ENCODE assay signal across 8 mouse cellular contexts in the genomic region with DNA sequence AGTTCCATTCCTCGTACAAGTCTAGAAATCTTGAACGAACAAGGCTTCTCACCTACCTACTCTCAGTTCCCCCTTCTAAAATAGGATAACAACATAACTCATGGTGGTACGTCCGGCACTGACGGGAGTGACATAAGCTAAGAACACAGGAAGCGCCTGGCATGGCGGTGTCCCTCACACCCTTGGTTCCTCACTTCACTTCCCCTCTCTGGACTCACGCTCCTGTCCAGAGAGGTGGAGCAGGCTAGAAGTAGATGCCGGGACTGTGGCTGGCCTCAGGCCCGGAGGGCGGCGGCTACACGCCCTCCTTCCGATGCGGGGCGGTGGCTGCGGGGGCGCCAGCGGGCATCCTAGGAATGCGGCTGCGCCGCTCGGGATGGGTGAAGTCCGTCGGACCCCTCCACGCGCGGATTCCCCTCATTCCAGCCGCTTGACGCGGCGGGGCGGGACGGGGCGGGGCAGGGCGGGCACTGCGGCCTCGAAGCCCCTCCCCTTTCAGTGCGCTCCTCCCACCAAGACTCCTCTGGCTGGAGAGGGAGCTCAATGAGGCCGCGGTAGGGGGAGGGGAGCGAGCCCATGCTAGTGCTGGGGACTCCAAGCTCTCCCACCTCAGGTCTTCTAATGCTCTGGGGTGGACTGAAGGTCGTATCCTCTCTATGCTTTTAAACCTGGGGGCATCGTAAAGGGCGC. TPM values are rescaled to one million over a fixed set of nuclear protein-coding genes. Genes with fewer than 3 reads are reported as not detected.
DNase-seq lines count a peak whose midpoint lies in the region; ATAC-seq and TF ChIP-seq lines count a peak whose summit lies in the region.

No protein-coding gene starts in this region.

- no peaks in the 10 kb centered on the region for H3K9me3 ChIP-seq in CH12.LX (replicated peaks; ENCODE audit: low read length)
- no peaks in the 10 kb centered on the region for H3K9me3 ChIP-seq in embryonic facial prominence, embryonic 14.5 days (ENCODE audit: control insufficient read depth, low read length)
- no peaks in the 10 kb centered on the region for H3K9me3 ChIP-seq in heart, embryonic 14.5 days (ENCODE audit: control insufficient read depth, low read length)
- no peaks in the 10 kb centered on the region for H3K9me3 ChIP-seq in lung, postnatal 0 days (ENCODE audit: low read length)

- ATAC-seq in embryonic facial prominence, embryonic 14.5 days (ENCODE audit: low read depth), result peak; percentile 61
- peak; percentile 60 for ATAC-seq in heart, embryonic 14.5 days (ENCODE audit: insufficient number of reproducible peaks, insufficient read depth, low FRiP score, low read depth)
- ATAC-seq in lung, postnatal 0 days, result peak; percentile 71

- H3K36me3 ChIP-seq in CH12.LX (replicated peaks in 1 of 2; ENCODE audit: control insufficient read depth in 1 of 2, insufficient read depth in 1 of 2, low read length in 1 of 2), result peaks cover 16 to 24% of the 10 kb centered on the region in 2 experiments
- peaks cover 12% of the 10 kb centered on the region; the same call in 1 of the 2 replicates for H3K36me3 ChIP-seq in embryonic facial prominence, embryonic 14.5 days (ENCODE audit: control insufficient read depth, insufficient read depth, low read length)
- H3K36me3 ChIP-seq in heart, embryonic 14.5 days (ENCODE audit: control insufficient read depth, insufficient read depth, low read length), result peaks cover 20% of the 10 kb centered on the region
- H3K36me3 ChIP-seq in lung, postnatal 0 days (ENCODE audit: insufficient read depth, low read length), result no peaks in the 10 kb centered on the region; the same call in 1 of the 2 replicates

- peak overlapping the region; percentile 90 for H3K4me2 ChIP-seq in CH12.LX (ENCODE audit: insufficient read depth, low read depth, poor library complexity, severe bottlenecking)
- H3K4me2 ChIP-seq in embryonic facial prominence, embryonic 14.5 days (ENCODE audit: low read depth, low read length), result peak overlapping the region; percentile 90
- peak overlapping the region; percentile 85 for H3K4me2 ChIP-seq in heart, embryonic 14.5 days (ENCODE audit: low read length)
- peak overlapping the region; percentile 73 for H3K4me2 ChIP-seq in lung, postnatal 0 days (replicated peaks; ENCODE audit: low read depth, low read length)

- TF ChIP-seq CTCF in CH12.LX (conservative IDR thresholded peaks at IDR 0.05 in 1 of 2, IDR thresholded peaks at IDR 0.05 in 1 of 2; ENCODE audit: low read depth in 2 of 2, low read length in 2 of 2), result no peak
- TF ChIP-seq CTCF in bone marrow, adult 2 months (IDR thresholded peaks at IDR 0.05; ENCODE audit: control insufficient read depth, insufficient read depth, low read length), result no peak
- peak; percentile 31; the same call in 1 of the 2 replicates for TF ChIP-seq CTCF in lung, postnatal 0 days (IDR thresholded peaks at IDR 0.05)

- peaks cover 9 to 65% of the 10 kb centered on the region in 2 experiments for H3K4me1 ChIP-seq in CH12.LX (ENCODE audit: control insufficient read depth in 1 of 2, insufficient read depth in 2 of 2)
- peaks cover 14% of the 10 kb centered on the region for H3K4me1 ChIP-seq in bone marrow, adult 2 months (ENCODE audit: control insufficient read depth, insufficient read depth, low read length)
- peaks cover 37% of the 10 kb centered on the region for H3K4me1 ChIP-seq in embryonic facial prominence, embryonic 14.5 days (ENCODE audit: control insufficient read depth, insufficient read depth, low read length)
- H3K4me1 ChIP-seq in heart, embryonic 14.5 days (ENCODE audit: control insufficient read depth in 2 of 2, insufficient read depth in 2 of 2, low read length in 2 of 2), result peaks cover 45 to 57% of the 10 kb centered on the region in 2 experiments
- H3K4me1 ChIP-seq in lung, postnatal 0 days (ENCODE audit: insufficient read depth, low read depth, low read length), result peaks cover 40% of the 10 kb centered on the region

- H3K4me3 ChIP-seq in CH12.LX (replicated peaks in 1 of 3; ENCODE audit: low read depth in 2 of 3, low read length in 2 of 3, poor library complexity in 1 of 3), result peak overlapping the region; percentile 62 to 97 (median 73)
- peak overlapping the region; percentile 48 for H3K4me3 ChIP-seq in bone marrow, adult 2 months (replicated peaks; ENCODE audit: control insufficient read depth, low read depth, low read length)
- H3K4me3 ChIP-seq in embryonic facial prominence, embryonic 14.5 days (ENCODE audit: low read depth, low read length), result peak overlapping the region; percentile 53
- peak overlapping the region; percentile 49 to 57 for H3K4me3 ChIP-seq in heart, embryonic 14.5 days (ENCODE audit: control insufficient read depth in 1 of 2, insufficient read depth in 1 of 2, low read depth in 1 of 2, low read length in 2 of 2)
- peak overlapping the region; percentile 73 for H3K4me3 ChIP-seq in lung, postnatal 0 days (ENCODE audit: low read depth, low read length)

- H3K27ac ChIP-seq in CH12.LX (ENCODE audit: insufficient read depth, low read depth), result peak overlapping the region; percentile 98
- H3K27ac ChIP-seq in bone marrow, adult 2 months (ENCODE audit: control insufficient read depth, insufficient read depth, low read depth, low read length, poor library complexity), result peak overlapping the region; percentile 99
- H3K27ac ChIP-seq in embryonic facial prominence, embryonic 14.5 days (replicated peaks; ENCODE audit: low read depth, low read length), result peak overlapping the region; percentile 75
- peak overlapping the region; percentile 87 to 90 for H3K27ac ChIP-seq in heart, embryonic 14.5 days (replicated peaks in 1 of 2; ENCODE audit: control insufficient read depth in 1 of 2, insufficient read depth in 1 of 2, low read depth in 2 of 2, low read length in 2 of 2)
- H3K27ac ChIP-seq in lung, postnatal 0 days (ENCODE audit: low read length), result peak overlapping the region; percentile 97

- in situ Hi-C loops in CH12.LX (cut with MboI; ENCODE audit: low pct_ligation_motif_present, low pct_unique_long_range_greater_than_20kb, low sequenced_read_pairs), result no loop called here

- peak; percentile 63 for TF ChIP-seq POLR2A in CH12.LX (IDR thresholded peaks at IDR 0.05; ENCODE audit: low read depth, low read length)
- peak; percentile 70; the same call in 1 of the 2 replicates for TF ChIP-seq POLR2A in bone marrow, adult 2 months (IDR thresholded peaks at IDR 0.05; ENCODE audit: borderline replicate concordance, control insufficient read depth, low read depth, low read length)

- DNase-seq in CH12.LX (ENCODE audit: extremely low read depth), result peak; percentile 96
- DNase-seq in embryonic facial prominence, embryonic 14.5 days (ENCODE audit: low spot score), result peak; percentile 91
- DNase-seq in kidney, postnatal 10 days, result peak; percentile 93
- DNase-seq in lung, postnatal 0 days (ENCODE audit: low spot score), result peak; percentile 96
- DNase-seq in ovary, adult 18-20 months (ENCODE audit: low spot score), result peak; percentile 74
- DNase-seq in thymus, postnatal 25 days, result peak; percentile 76

- dilution Hi-C loops in CH12.LX (cut with MboI; ENCODE audit: extremely low pct_ligation_motif_present, extremely low pct_unique_long_range_greater_than_20kb, low sequenced_read_pairs), result no loop called here

- WGBS in bone marrow, adult 2 months, result 1% methylated on average over 45 of the region's 45 CpGs
- WGBS in embryonic facial prominence, embryonic 14.5 days, result 4% methylated on average over 13 of the region's 45 CpGs
- WGBS in heart, embryonic 14.5 days, result under 1% methylated on average over 45 of the region's 45 CpGs
- WGBS in lung, postnatal 0 days, result 1% methylated on average over 39 of the region's 45 CpGs

- peak overlapping the region; percentile 86 for H3K9ac ChIP-seq in CH12.LX (ENCODE audit: insufficient read depth, low read depth)
- peak overlapping the region; percentile 58 for H3K9ac ChIP-seq in embryonic facial prominence, embryonic 14.5 days (ENCODE audit: low read depth, low read length)
- peak overlapping the region; percentile 92 for H3K9ac ChIP-seq in heart, embryonic 14.5 days (ENCODE audit: low read length)
- peak overlapping the region; percentile 35 for H3K9ac ChIP-seq in lung, postnatal 0 days (replicated peaks; ENCODE audit: low read depth)

- TF ChIP-seq EP300 in CH12.LX (IDR thresholded peaks at IDR 0.05; ENCODE audit: low read length), result peak; percentile 99
- TF ChIP-seq EP300 in lung, postnatal 0 days (IDR thresholded peaks at IDR 0.05), result no peak

- H3K27me3 ChIP-seq in CH12.LX (replicated peaks), result no peaks in the 10 kb centered on the region
- peaks cover 8% of the 10 kb centered on the region; the same call in 1 of the 2 replicates for H3K27me3 ChIP-seq in embryonic facial prominence, embryonic 14.5 days (replicated peaks; ENCODE audit: control insufficient read depth, insufficient read depth, low read length)
- H3K27me3 ChIP-seq in heart, embryonic 14.5 days (ENCODE audit: control insufficient read depth, insufficient read depth, low read length), result no peaks in the 10 kb centered on the region
- no peaks in the 10 kb centered on the region for H3K27me3 ChIP-seq in lung, postnatal 0 days (replicated peaks; ENCODE audit: insufficient read depth, low read length)

- H3K79me2 ChIP-seq in CH12.LX (replicated peaks; ENCODE audit: control insufficient read depth, extremely low read depth, insufficient read depth, poor library complexity, severe bottlenecking), result peaks cover 32% of the 10 kb centered on the region

- no peak for TF ChIP-seq RAD21 in CH12.LX (IDR thresholded peaks at IDR 0.05; ENCODE audit: low read depth, low read length)

RNA-seq across cellular contexts. Expression of a gene that starts 3.6 kb away (rescaled TPM):
- 41.1 and 47.3 TPM in 2 replicates for total RNA-seq in CH12.LX (2012; rRNA removed)
- total RNA-seq in CH12.LX (2014; rRNA removed), result 21.9 and 24.8 TPM in 2 replicates
- polyA plus RNA-seq in CH12.LX (2012; ENCODE audit: insufficient read length, low read depth), result 46.6 and 52.0 TPM in 2 replicates
- 35.8 and 69.2 TPM in 2 replicates for polyA plus RNA-seq in bone marrow, adult 2 months (2011; ENCODE audit: insufficient read depth, insufficient read length, low replicate concordance, missing spikeins)
- polyA plus RNA-seq in embryonic facial prominence, embryonic 14.5 days (2014; fragmentation: Nextera tagmentation; extraction: Ambion mirVana), result 45.5 and 49.7 TPM in 2 replicates
- polyA plus RNA-seq in heart, embryonic 14.5 days (2014; fragmentation: Nextera tagmentation; extraction: Ambion mirVana), result 47.5 and 49.6 TPM in 2 replicates
- polyA plus RNA-seq in lung, postnatal 0 days (2015; fragmentation: Nextera tagmentation; extraction: Ambion mirVana), result 88.5 and 102 TPM in 2 replicates

RNA-seq across cellular contexts. Expression of a gene that starts 23.1 kb away (rescaled TPM):
- total RNA-seq in CH12.LX (2012; rRNA removed), result 25.5 and 31.2 TPM in 2 replicates
- 40.7 and 41.9 TPM in 2 replicates for total RNA-seq in CH12.LX (2014; rRNA removed)
- 30.5 and 35.6 TPM in 2 replicates for polyA plus RNA-seq in CH12.LX (2012; ENCODE audit: insufficient read length, low read depth)
- polyA plus RNA-seq in bone marrow, adult 2 months (2011; ENCODE audit: insufficient read depth, insufficient read length, low replicate concordance, missing spikeins), result 34.2 and 58.2 TPM in 2 replicates
- 23.7 and 29.2 TPM in 2 replicates for polyA plus RNA-seq in embryonic facial prominence, embryonic 14.5 days (2014; fragmentation: Nextera tagmentation; extraction: Ambion mirVana)
- 29.4 and 30.7 TPM in 2 replicates for polyA plus RNA-seq in heart, embryonic 14.5 days (2014; fragmentation: Nextera tagmentation; extraction: Ambion mirVana)
- 60.2 and 71.4 TPM in 2 replicates for polyA plus RNA-seq in lung, postnatal 0 days (2015; fragmentation: Nextera tagmentation; extraction: Ambion mirVana)

RNA-seq across cellular contexts. Expression of a gene that starts 25.1 kb away (rescaled TPM):
- total RNA-seq in CH12.LX (2012; rRNA removed) (37.8 and 42.2 TPM in 2 replicates), CH12.LX (2014; rRNA removed) (39.9 and 44.3 TPM in 2 replicates)
- 44.6 and 46.1 TPM in 2 replicates for polyA plus RNA-seq in CH12.LX (2012; ENCODE audit: insufficient read length, low read depth)
- 14.9 and 39.7 TPM in 2 replicates for polyA plus RNA-seq in bone marrow, adult 2 months (2011; ENCODE audit: insufficient read depth, insufficient read length, low replicate concordance, missing spikeins)
- 106 TPM in 2 replicates for polyA plus RNA-seq in embryonic facial prominence, embryonic 14.5 days (2014; fragmentation: Nextera tagmentation; extraction: Ambion mirVana)
- polyA plus RNA-seq in heart, embryonic 14.5 days (2014; fragmentation: Nextera tagmentation; extraction: Ambion mirVana), result 86.0 and 88.2 TPM in 2 replicates
- polyA plus RNA-seq in lung, postnatal 0 days (2015; fragmentation: Nextera tagmentation; extraction: Ambion mirVana), result 83.8 and 90.3 TPM in 2 replicates

Comparison
In these comparisons a context has a peak if more than half of its experiments do, and no peak if none do; other contexts are left out.
1. Peak in every context shown above with its lines: DNase-seq, ATAC-seq, H3K4me3 ChIP-seq and H3K27ac ChIP-seq.
2. H3K9ac ChIP-seq: peak in every context shown above with its lines; median percentile 92 in heart, embryonic 14.5 days; 86 in CH12.LX; 58 in embryonic facial prominence, embryonic 14.5 days; 35 in lung, postnatal 0 days.